Mouse (Mus musculus) forebrain, embryonic 13.5 days (tissue): ENCODE measurements at regions not wholly inside any gene's neighbourhood (a gene's known extent, or its start where the extent isn't known, plus 50 kb on each side); places are given as distances from the start of the nearest gene placed in this dataset.

Experiments
- ATAC-seq: fragments of 200-750 bp; cut with Nextera tagmentation; 2 replicates; pipeline ENCODE4 v1.8.0; 2017
- H3K27ac ChIP-seq: fragments of 300-500 bp; sonication (generic); 2 replicates; pipeline ENCODE4 v1.5.1; 2015; ENCODE audit warnings: inconsistent platforms, mild to moderate bottlenecking, moderate library complexity
- H3K27me3 ChIP-seq: fragments of 300-500 bp; sonication (generic); 2 replicates; pipeline ENCODE4 v1.6.1; 2015; ENCODE audit warnings: mild to moderate bottlenecking, inconsistent platforms
- H3K36me3 ChIP-seq: fragments of 300-500 bp; sonication (generic); 2 replicates; pipeline ENCODE4 v1.6.1; 2015; ENCODE audit warnings: mild to moderate bottlenecking, inconsistent platforms; ENCODE audit not compliant: poor library complexity, severe bottlenecking
- H3K4me1 ChIP-seq: fragments of 300-500 bp; sonication (generic); 2 replicates; pipeline ENCODE4 v1.6.1; 2015; ENCODE audit warnings: inconsistent platforms
- H3K4me2 ChIP-seq: fragments of 300-500 bp; sonication (generic); 2 replicates; pipeline ENCODE4 v1.6.1; 2015; ENCODE audit warnings: inconsistent platforms, mild to moderate bottlenecking, moderate library complexity
- H3K4me3 ChIP-seq: fragments of 300-500 bp; sonication (generic); 2 replicates; pipeline ENCODE4 v1.5.1; 2015; ENCODE audit warnings: mild to moderate bottlenecking, inconsistent platforms
- H3K9ac ChIP-seq: fragments of 300-500 bp; sonication (generic); 2 replicates; pipeline ENCODE4 v1.6.1; 2015; ENCODE audit warnings: mild to moderate bottlenecking, inconsistent platforms
- H3K9me3 ChIP-seq: fragments of 300-500 bp; sonication (generic); replicated peaks from 2 replicates; pipeline ENCODE4 v1.6.1; 2016; ENCODE audit warnings: inconsistent platforms
- WGBS: fragments of 180-500 bp; shearing (Covaris S2); methylation state at CpG from one replicate; pipeline ENCODE4 v1.1.7; 2015; 5-methylcytosine and 5-hydroxymethylcytosine counted together

- H3K9ac ChIP-seq = no peak overlapping the region
- no peak overlapping the region for H3K4me2 ChIP-seq
- no peaks in the 10 kb centered on the region for H3K36me3 ChIP-seq
- H3K4me1 ChIP-seq = no peaks in the 10 kb centered on the region
- H3K9me3 ChIP-seq = no peaks in the 10 kb centered on the region
- no peak overlapping the region for H3K4me3 ChIP-seq
- ATAC-seq = no peak
- no peak overlapping the region for H3K27ac ChIP-seq
- 34% methylated on average over 4 of the region's 4 CpGs for WGBS
- H3K27me3 ChIP-seq = no peaks in the 10 kb centered on the region
Observed at GRCm38 (mm10) chr8:98955803-98956202, 460.5 kb downstream of the Cdh8 start.

GRCm38 (mm10) chr8:98913159-98913777 lies 503.0 kb downstream of the Cdh8 start:
- Histone ChIP-seq H3K27ac (no peak overlapping the region), H3K4me3 (no peak overlapping the region), H3K27me3 (no peaks in the 10 kb centered on the region), H3K9me3 (no peaks in the 10 kb centered on the region), H3K4me2 (no peak overlapping the region), H3K4me1 (no peaks in the 10 kb centered on the region; the same call in 1 of the 2 replicates), H3K9ac (no peak overlapping the region), H3K36me3 (no peaks in the 10 kb centered on the region)
- ATAC-seq = peak; percentile 72
- WGBS = 56% methylated on average over 3 of the region's 3 CpGs

- ATAC-seq = no peak
- H3K36me3 ChIP-seq = no peaks in the 10 kb centered on the region
- H3K9me3 ChIP-seq = no peaks in the 10 kb centered on the region
- H3K9ac ChIP-seq = no peak overlapping the region
- no peak overlapping the region for H3K4me3 ChIP-seq
- no peaks in the 10 kb centered on the region for H3K27me3 ChIP-seq
- no peaks in the 10 kb centered on the region for H3K4me1 ChIP-seq
- H3K27ac ChIP-seq = no peak overlapping the region
- WGBS = 90% methylated on average over 4 of the region's 4 CpGs
- no peak overlapping the region for H3K4me2 ChIP-seq
Observed at GRCm38 (mm10) chr8:98893331-98893730, 522.9 kb downstream of the Cdh8 start.

- 33% methylated on average over 2 of the region's 2 CpGs for WGBS
- ATAC-seq = peak; percentile 61
Observed at GRCm38 (mm10) chr8:98861664-98862306, 554.5 kb downstream of the Cdh8 start.

GRCm38 (mm10) chr8:98861175-98861574 lies 555.1 kb downstream of the Cdh8 start:
- Histone ChIP-seq H3K9me3 (no peaks in the 10 kb centered on the region), H3K4me1 (no peaks in the 10 kb centered on the region), H3K36me3 (no peaks in the 10 kb centered on the region), H3K4me3 (no peak overlapping the region), H3K27ac (no peak overlapping the region), H3K4me2 (no peak overlapping the region), H3K27me3 (no peaks in the 10 kb centered on the region), H3K9ac (no peak overlapping the region)
- 65% methylated on average over 4 of the region's 4 CpGs for WGBS
- no peak for ATAC-seq

More at GRCm38 (mm10) chr8:98861664-98862306, 554.5 kb downstream of the Cdh8 start:
- H3K36me3 ChIP-seq = no peaks in the 10 kb centered on the region
- H3K4me3 ChIP-seq = no peak overlapping the region
- H3K4me2 ChIP-seq = no peak overlapping the region
- no peak overlapping the region for H3K27ac ChIP-seq
- H3K4me1 ChIP-seq = no peaks in the 10 kb centered on the region
- H3K9me3 ChIP-seq = no peaks in the 10 kb centered on the region
- H3K9ac ChIP-seq = no peak overlapping the region
- H3K27me3 ChIP-seq = no peaks in the 10 kb centered on the region

GRCm38 (mm10) chr8:98860416-98860815 lies 555.9 kb downstream of the Cdh8 start:
- WGBS = 78% methylated on average over 5 of the region's 5 CpGs

GRCm38 (mm10) chr8:98829515-98829914 lies 586.8 kb downstream of the Cdh8 start:
- Histone ChIP-seq H3K4me3 (no peak overlapping the region), H3K9ac (no peak overlapping the region), H3K4me1 (no peaks in the 10 kb centered on the region), H3K27me3 (no peaks in the 10 kb centered on the region), H3K4me2 (no peak overlapping the region), H3K27ac (no peak overlapping the region), H3K9me3 (no peaks in the 10 kb centered on the region), H3K36me3 (no peaks in the 10 kb centered on the region)
- 83% methylated on average over 5 of the region's 5 CpGs for WGBS
- no peak for ATAC-seq

More at GRCm38 (mm10) chr8:98860416-98860815, 555.9 kb downstream of the Cdh8 start:
- H3K4me3 ChIP-seq = no peak overlapping the region
- no peak overlapping the region for H3K27ac ChIP-seq
- no peaks in the 10 kb centered on the region for H3K27me3 ChIP-seq
- no peak for ATAC-seq
- no peak overlapping the region for H3K9ac ChIP-seq
- H3K9me3 ChIP-seq = no peaks in the 10 kb centered on the region
- no peak overlapping the region for H3K4me2 ChIP-seq
- H3K36me3 ChIP-seq = no peaks in the 10 kb centered on the region
- H3K4me1 ChIP-seq = no peaks in the 10 kb centered on the region

GRCm38 (mm10) chr8:98829006-98829405 lies 587.3 kb downstream of the Cdh8 start:
- no peak for ATAC-seq
- Histone ChIP-seq H3K27me3 (no peaks in the 10 kb centered on the region), H3K9ac (no peak overlapping the region), H3K9me3 (no peaks in the 10 kb centered on the region), H3K4me1 (no peaks in the 10 kb centered on the region), H3K27ac (no peak overlapping the region), H3K4me2 (no peak overlapping the region), H3K4me3 (no peak overlapping the region), H3K36me3 (no peaks in the 10 kb centered on the region)
- 63% methylated on average over 4 of the region's 4 CpGs for WGBS

GRCm38 (mm10) chr8:98811922-98812321 lies 604.3 kb downstream of the Cdh8 start:
- Histone ChIP-seq H3K4me3 (no peak overlapping the region), H3K9ac (no peak overlapping the region), H3K9me3 (no peaks in the 10 kb centered on the region), H3K36me3 (no peaks in the 10 kb centered on the region), H3K4me2 (no peak overlapping the region), H3K4me1 (no peaks in the 10 kb centered on the region), H3K27ac (no peak overlapping the region), H3K27me3 (no peaks in the 10 kb centered on the region)
- WGBS = 86% methylated on average over 3 of the region's 3 CpGs
- no peak for ATAC-seq

GRCm38 (mm10) chr8:98797445-98797844 lies 618.8 kb downstream of the Cdh8 start:
- H3K9ac ChIP-seq = no peak overlapping the region
- H3K4me2 ChIP-seq = no peak overlapping the region
- no peak overlapping the region for H3K4me3 ChIP-seq
- no peaks in the 10 kb centered on the region for H3K4me1 ChIP-seq
- ATAC-seq = peak; percentile 75; the same call in 1 of the 2 replicates
- no peak overlapping the region for H3K27ac ChIP-seq
- no peaks in the 10 kb centered on the region for H3K36me3 ChIP-seq
- no peaks in the 10 kb centered on the region for H3K9me3 ChIP-seq
- 82% methylated on average over 2 of the region's 2 CpGs for WGBS
- H3K27me3 ChIP-seq = no peaks in the 10 kb centered on the region

- Histone ChIP-seq H3K9me3 (no peaks in the 10 kb centered on the region), H3K4me1 (no peaks in the 10 kb centered on the region), H3K4me3 (no peak overlapping the region), H3K36me3 (no peaks in the 10 kb centered on the region), H3K9ac (no peak overlapping the region), H3K4me2 (no peak overlapping the region), H3K27ac (no peak overlapping the region), H3K27me3 (no peaks in the 10 kb centered on the region)
- ATAC-seq = no peak
Observed at GRCm38 (mm10) chr8:98767036-98767435, 649.2 kb downstream of the Cdh8 start.

GRCm38 (mm10) chr8:98756596-98756995 lies 659.7 kb downstream of the Cdh8 start:
- no peak overlapping the region for H3K27ac ChIP-seq
- no peaks in the 10 kb centered on the region for H3K4me1 ChIP-seq
- H3K9ac ChIP-seq = no peak overlapping the region
- ATAC-seq = no peak
- H3K4me2 ChIP-seq = no peak overlapping the region
- no peak overlapping the region for H3K4me3 ChIP-seq
- H3K9me3 ChIP-seq = no peaks in the 10 kb centered on the region
- no peaks in the 10 kb centered on the region for H3K36me3 ChIP-seq
- no peaks in the 10 kb centered on the region for H3K27me3 ChIP-seq

- WGBS = 70% methylated on average over 2 of the region's 2 CpGs
- no peak overlapping the region for H3K4me3 ChIP-seq
- H3K36me3 ChIP-seq = no peaks in the 10 kb centered on the region
- H3K9ac ChIP-seq = no peak overlapping the region
- no peak overlapping the region for H3K27ac ChIP-seq
- no peaks in the 10 kb centered on the region for H3K27me3 ChIP-seq
- no peaks in the 10 kb centered on the region for H3K9me3 ChIP-seq
- no peak for ATAC-seq
- no peak overlapping the region for H3K4me2 ChIP-seq
- no peaks in the 10 kb centered on the region for H3K4me1 ChIP-seq
Observed at GRCm38 (mm10) chr8:98755795-98756194, 660.5 kb downstream of the Cdh8 start.
